Mouse (Mus musculus) MEL (cell line): ENCODE results near the gene Ccng1. TPM values are rescaled to one million over a fixed set of nuclear protein-coding genes. Genes with fewer than 3 reads are reported as not detected.

Source experiments
- DNase-seq: peaks from one replicate; pipeline ENCODE4 v3.0.0; 2011; ENCODE audit warnings: low read depth, low spot score
- H3K27ac ChIP-seq: 2 replicates; pipeline ENCODE4 v1.5.1; 2012; ENCODE audit warnings: low read depth, mild to moderate bottlenecking, control low read depth, low read length, moderate library complexity; ENCODE audit not compliant: control insufficient read depth
- H3K27me3 ChIP-seq, 2 experiments: fragments of 150-350 bp in 1 of 2; sonication (generic) in 1 of 2; 2 replicates each; pipeline ENCODE4 v1.6.1; 2012; ENCODE audit warnings: low read length in 2 of 2, mild to moderate bottlenecking in 2 of 2, improper control_type of control experiment in 1 of 2, moderate library complexity in 1 of 2; ENCODE audit not compliant: insufficient read depth in 2 of 2, control insufficient read depth in 1 of 2
- H3K36me3 ChIP-seq, 2 experiments: 2 replicates each; pipeline ENCODE4 v1.6.1; 2012 to 2014; ENCODE audit warnings: low read length in 2 of 2, improper control_type of control experiment in 1 of 2, inconsistent platforms in 1 of 2, mild to moderate bottlenecking in 1 of 2; ENCODE audit not compliant: insufficient read depth in 2 of 2, control insufficient read depth in 1 of 2
- H3K4me1 ChIP-seq, 2 experiments: fragments of 150-350 bp in 1 of 2; sonication (generic) in 1 of 2; 2 replicates each; pipeline ENCODE4 v1.6.1; 2012; ENCODE audit warnings: low read length in 2 of 2, improper control_type of control experiment in 1 of 2, mild to moderate bottlenecking in 1 of 2; ENCODE audit not compliant: insufficient read depth in 2 of 2, control insufficient read depth in 1 of 2
- H3K4me3 ChIP-seq, 2 experiments: fragments of 150-350 bp in 1 of 2; sonication (generic) in 1 of 2; 2 replicates each; pipeline ENCODE4 v1.5.1; 2012; ENCODE audit warnings: low read depth in 2 of 2, low read length in 2 of 2, mild to moderate bottlenecking in 2 of 2, moderate library complexity in 2 of 2, control low read depth in 1 of 2, improper control_type of control experiment in 1 of 2; ENCODE audit not compliant: control insufficient read depth in 1 of 2, insufficient read depth in 1 of 2
- H3K79me2 ChIP-seq: 2 replicates; pipeline ENCODE4 v1.6.1; 2012; ENCODE audit warnings: mild to moderate bottlenecking, low read length, moderate library complexity; ENCODE audit not compliant: control insufficient read depth, poor library complexity, insufficient read depth
- H3K9ac ChIP-seq: 2 replicates; pipeline ENCODE4 v1.6.1; 2012; ENCODE audit warnings: low read depth, mild to moderate bottlenecking, control low read depth, low read length, moderate library complexity; ENCODE audit not compliant: control insufficient read depth, poor library complexity, severe bottlenecking
- H3K9me3 ChIP-seq: fragments of 150-350 bp; sonication (generic); replicated peaks from 2 replicates; pipeline ENCODE4 v1.6.1; 2012; ENCODE audit warnings: mild to moderate bottlenecking, low read length, improper control_type of control experiment, moderate library complexity; ENCODE audit not compliant: insufficient read depth
- CTCF ChIP-seq, 3 experiments: IDR thresholded peaks in 2 of 3; conservative IDR thresholded peaks in 1 of 3; 2 replicates each; pipeline ENCODE4 v1.5.1; 2011 to 2012; ENCODE audit warnings: low read length in 3 of 3, low read depth in 2 of 3, mild to moderate bottlenecking in 2 of 3, improper control_type of control experiment in 1 of 3, inconsistent platforms in 1 of 3, mixed read lengths in 1 of 3, moderate library complexity in 1 of 3; ENCODE audit not compliant: control insufficient read depth in 1 of 3, insufficient read depth in 1 of 3, poor library complexity in 1 of 3, severe bottlenecking in 1 of 3
- ELF1 ChIP-seq: IDR thresholded peaks from 2 replicates; pipeline ENCODE4 v1.6.1; 2014; ENCODE audit warnings: low read depth, mild to moderate bottlenecking, inconsistent platforms, low read length, improper control_type of control experiment, moderate library complexity
- ETS1 ChIP-seq: IDR thresholded peaks from 2 replicates; pipeline ENCODE4 v1.6.1; 2012; ENCODE audit warnings: low read depth, mild to moderate bottlenecking, inconsistent platforms, low read length, improper control_type of control experiment, moderate library complexity
- KAT2A ChIP-seq: conservative IDR thresholded peaks from 2 replicates; pipeline ENCODE4 v1.6.1; 2012; ENCODE audit warnings: low read depth, low read length, improper control_type of control experiment, inconsistent platforms
- MEF2A ChIP-seq: IDR thresholded peaks from 2 replicates; pipeline ENCODE4 v1.6.1; 2014; ENCODE audit warnings: low read depth, mild to moderate bottlenecking, inconsistent platforms, low read length, improper control_type of control experiment; ENCODE audit not compliant: poor library complexity, insufficient replicate concordance, severe bottlenecking; ENCODE audit errors: extremely low read depth
- NRF1 ChIP-seq: IDR thresholded peaks from 2 replicates; pipeline ENCODE4 v1.6.1; 2014; ENCODE audit warnings: low read depth, mild to moderate bottlenecking, inconsistent platforms, low read length, improper control_type of control experiment, moderate library complexity; ENCODE audit not compliant: poor library complexity, insufficient read depth, severe bottlenecking
- POLR2A ChIP-seq, 2 experiments: IDR thresholded peaks; 2 replicates each; pipeline ENCODE4 v1.6.1; 2011 to 2012; ENCODE audit warnings: low read length in 2 of 2, mild to moderate bottlenecking in 2 of 2, control low read depth in 1 of 2, improper control_type of control experiment in 1 of 2, low read depth in 1 of 2, moderate library complexity in 1 of 2; ENCODE audit not compliant: control insufficient read depth in 1 of 2, insufficient read depth in 1 of 2, poor library complexity in 1 of 2
- POLR2AphosphoS5 ChIP-seq: IDR thresholded peaks from 2 replicates; pipeline ENCODE4 v1.6.1; 2012; ENCODE audit warnings: low read depth, borderline replicate concordance, mild to moderate bottlenecking, inconsistent platforms, low read length, moderate library complexity, mixed read lengths
- RAD21 ChIP-seq: IDR thresholded peaks from 2 replicates; pipeline ENCODE4 v1.6.1; 2011; ENCODE audit warnings: mild to moderate bottlenecking, low read depth, low read length, improper control_type of control experiment
- RCOR1 ChIP-seq: IDR thresholded peaks from 2 replicates; pipeline ENCODE4 v1.6.1; 2012; ENCODE audit warnings: low read depth, mild to moderate bottlenecking, inconsistent platforms, low read length, improper control_type of control experiment
- SMC3 ChIP-seq: IDR thresholded peaks from 2 replicates; pipeline ENCODE4 v1.6.1; 2011; ENCODE audit warnings: low read depth, low read length, improper control_type of control experiment
- TBP ChIP-seq: IDR thresholded peaks from 2 replicates; pipeline ENCODE4 v1.8.0; 2011; ENCODE audit warnings: low read depth, low read length, improper control_type of control experiment
- ZC3H11A ChIP-seq: IDR thresholded peaks from 2 replicates; pipeline ENCODE4 v1.6.1; 2012; ENCODE audit warnings: low read depth, mild to moderate bottlenecking, inconsistent platforms, low read length, improper control_type of control experiment
- ZKSCAN1 ChIP-seq: IDR thresholded peaks from 2 replicates; pipeline ENCODE4 v1.6.1; 2012; ENCODE audit warnings: low read depth, mild to moderate bottlenecking, inconsistent platforms, low read length, improper control_type of control experiment, moderate library complexity
- ZMIZ1 ChIP-seq: IDR thresholded peaks from 2 replicates; pipeline ENCODE4 v1.6.1; 2012; ENCODE audit warnings: low read depth, mild to moderate bottlenecking, inconsistent platforms, low read length, improper control_type of control experiment, moderate library complexity
- polyA plus RNA-seq, 2 experiments: library from polyadenylated mRNA; stranded (reverse) in 1 of 2; unstranded in 1 of 2; fragments of >175 nt in 1 of 2; fragments of >200 nt in 1 of 2; gene quantifications; 2 replicates each; pipeline versions ENCODE4 v1.2.1 to v1.2.4; 2012; ENCODE audit warnings: low replicate concordance in 2 of 2, low read depth in 1 of 2; ENCODE audit not compliant: insufficient read length in 2 of 2, insufficient read depth in 1 of 2, missing spikeins in 1 of 2
- total RNA-seq: library from RNA; depleted of rRNA; stranded (reverse); fragments of 300-350 nt; gene quantifications from 2 replicates; pipeline ENCODE4 v1.2.3, GENCODE M21; 2012

The Ccng1 gene
- total and polyA plus RNA-seq, 3 experiments, result 23.5 to 165 (median 42.8) TPM

DNA sequence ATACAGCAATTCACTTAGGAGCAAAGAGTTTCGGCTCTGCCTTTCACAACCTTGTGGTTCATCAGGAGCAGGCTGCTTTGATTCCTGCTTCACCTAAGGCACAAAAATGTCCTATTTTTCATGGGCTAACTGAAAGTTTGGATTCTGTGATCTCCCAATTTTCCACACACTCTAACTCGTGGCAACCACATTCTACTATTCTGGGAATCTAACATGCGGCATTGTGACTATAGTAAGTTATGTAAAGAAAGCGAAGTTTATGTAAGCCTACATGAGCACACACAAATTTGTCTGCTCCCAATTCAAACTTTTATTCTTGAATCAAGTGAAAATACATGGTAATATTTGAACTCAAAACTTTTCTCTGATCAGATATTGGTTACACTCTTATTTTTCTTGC, 9.6 kb upstream of the Ccng1 start:
- H3K79me2 ChIP-seq, result no peaks in the 10 kb centered on the region
- peaks cover 4 to 12% of the 10 kb centered on the region in 2 experiments for H3K27me3 ChIP-seq
- DNase-seq, result no peak
- no peak overlapping the region for H3K9ac ChIP-seq
- no peak overlapping the region for H3K4me3 ChIP-seq
- no peaks in the 10 kb centered on the region for H3K36me3 ChIP-seq
- H3K27ac ChIP-seq, result no peak overlapping the region
- no peaks in the 10 kb centered on the region for H3K9me3 ChIP-seq
- TF ChIP-seq POLR2A (IDR thresholded peaks at IDR 0.05; ENCODE audit: control insufficient read depth in 1 of 2, insufficient read depth in 1 of 2, low read depth in 1 of 2, low read length in 2 of 2, poor library complexity in 1 of 2) (no peak), POLR2AphosphoS5 (no peak), SMC3 (no peak), CTCF (IDR thresholded peaks at IDR 0.05 in 2 of 3, conservative IDR thresholded peaks at IDR 0.05 in 1 of 3; ENCODE audit: control insufficient read depth in 1 of 3, insufficient read depth in 1 of 3, low read depth in 2 of 3, low read length in 3 of 3, poor library complexity in 1 of 3, severe bottlenecking in 1 of 3) (no peak), ETS1 (no peak), ZMIZ1 (no peak), NRF1 (no peak)
- H3K4me1 ChIP-seq, result peaks cover 0 to 3% of the 10 kb centered on the region in 2 experiments; a peak in 1 of 4 replicates

DNA sequence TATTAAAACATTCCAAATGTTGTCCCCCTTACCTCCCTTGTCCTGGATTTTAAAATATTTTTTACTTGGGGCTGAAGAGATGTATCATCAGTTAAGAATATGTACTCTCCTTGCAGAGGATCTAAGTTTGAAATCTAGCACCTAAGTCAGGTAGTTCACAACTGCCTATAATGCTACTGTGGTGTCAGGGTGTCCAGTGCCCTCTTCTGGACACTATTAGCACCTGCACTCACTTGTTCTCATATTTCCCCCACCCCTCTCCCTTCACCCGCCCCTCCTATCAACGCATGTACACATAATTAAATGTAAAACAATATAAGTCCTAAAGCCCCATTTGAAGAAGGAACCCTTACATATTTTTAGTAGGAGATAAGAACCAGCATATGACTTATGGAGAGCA, 8.3 kb upstream of the Ccng1 start:
- TF ChIP-seq TBP (no peak), ELF1 (no peak), KAT2A (no peak), ZKSCAN1 (no peak), SMC3 (peak; percentile 64), CTCF (IDR thresholded peaks at IDR 0.05 in 2 of 3, conservative IDR thresholded peaks at IDR 0.05 in 1 of 3; ENCODE audit: control insufficient read depth in 1 of 3, insufficient read depth in 1 of 3, low read depth in 2 of 3, low read length in 3 of 3, poor library complexity in 1 of 3, severe bottlenecking in 1 of 3) (peak; percentile 67 to 73 (median 69)), MEF2A (no peak), RCOR1 (no peak), ZC3H11A (peak; percentile 41; the same call in 1 of the 2 replicates), RAD21 (peak; percentile 69)
- H3K27ac ChIP-seq, result no peak overlapping the region
- no peaks in the 10 kb centered on the region for H3K36me3 ChIP-seq
- no peak overlapping the region for H3K4me3 ChIP-seq
- no peaks in the 10 kb centered on the region for H3K79me2 ChIP-seq
- H3K27me3 ChIP-seq, result peaks cover 4 to 11% of the 10 kb centered on the region in 2 experiments
- peaks cover 0 to 3% of the 10 kb centered on the region in 2 experiments; a peak in 1 of 4 replicates for H3K4me1 ChIP-seq
- H3K9ac ChIP-seq, result no peak overlapping the region
- peak; percentile 67 for DNase-seq
- H3K9me3 ChIP-seq, result no peaks in the 10 kb centered on the region
